Mouse (Mus musculus): ENCODE measurements around the gene Hmcn2.

GRCm38 (mm10) chr2:31296395-31296794 is 17.8 kb upstream of the Hmcn2 start:
- no peak for TF ChIP-seq FLI1 (IDR thresholded peaks at IDR 0.05; ENCODE audit: low read length)
- no peak for TF ChIP-seq GATA1 (IDR thresholded peaks at IDR 0.05; ENCODE audit: borderline replicate concordance, low read length)
